Mouse (Mus musculus) hindbrain, embryonic 12.5 days (tissue): Measurements from ENCODE around the gene Clp1. TPM values are rescaled to one million over a fixed set of nuclear protein-coding genes. Genes with fewer than 3 reads are reported as not detected.
"Not testable (repeated sequence)": the region's sequence is repeated elsewhere in the genome, so short reads cannot be mapped to it uniquely, and the experiment has no call there.

Source experiments
- ATAC-seq: fragments of 200-750 bp; cut with Nextera tagmentation; 2 replicates; pipeline ENCODE4 v1.8.0; 2017; ENCODE audit warnings: moderate TSS enrichment; ENCODE audit not compliant: low FRiP score
- H3K27ac ChIP-seq: fragments of 300-500 bp; sonication (generic); 2 replicates; pipeline ENCODE4 v1.5.1; 2016; ENCODE audit warnings: mild to moderate bottlenecking
- H3K27me3 ChIP-seq: fragments of 300-500 bp; sonication (generic); 2 replicates; pipeline ENCODE4 v1.6.1; 2016; ENCODE audit warnings: mild to moderate bottlenecking
- H3K36me3 ChIP-seq: fragments of 300-500 bp; sonication (generic); 2 replicates; pipeline ENCODE4 v1.6.1; 2016; ENCODE audit warnings: mild to moderate bottlenecking
- H3K4me1 ChIP-seq: fragments of 300-500 bp; sonication (generic); 2 replicates; pipeline ENCODE4 v1.6.1; 2016
- H3K4me2 ChIP-seq: fragments of 300-500 bp; sonication (generic); replicated peaks from 2 replicates; pipeline ENCODE4 v1.6.1; 2016; ENCODE audit warnings: mild to moderate bottlenecking
- H3K4me3 ChIP-seq: fragments of 300-500 bp; sonication (generic); 2 replicates; pipeline ENCODE4 v1.5.1; 2016; ENCODE audit warnings: mild to moderate bottlenecking
- H3K9ac ChIP-seq: fragments of 300-500 bp; sonication (generic); 2 replicates; pipeline ENCODE4 v1.6.1; 2016; ENCODE audit warnings: mild to moderate bottlenecking, moderate library complexity
- H3K9me3 ChIP-seq: fragments of 300-500 bp; sonication (generic); replicated peaks from 2 replicates; pipeline ENCODE4 v1.6.1; 2016; ENCODE audit warnings: mild to moderate bottlenecking
- WGBS: fragments of 180-500 bp; shearing (Covaris S2); methylation state at CpG from one replicate; pipeline ENCODE4 v1.1.7; 2016; 5-methylcytosine and 5-hydroxymethylcytosine counted together
- polyA plus RNA-seq: library from polyadenylated mRNA; unstranded; fragments of >200 nt; fragmentation: Nextera tagmentation; extraction: Ambion mirVana; gene quantifications from 2 replicates; pipeline ENCODE4 v1.2.1, GENCODE M21; 2016

Gene Clp1
- polyA plus RNA-seq, 1 experiment from 2014 or later = 35.0 TPM

DNA sequence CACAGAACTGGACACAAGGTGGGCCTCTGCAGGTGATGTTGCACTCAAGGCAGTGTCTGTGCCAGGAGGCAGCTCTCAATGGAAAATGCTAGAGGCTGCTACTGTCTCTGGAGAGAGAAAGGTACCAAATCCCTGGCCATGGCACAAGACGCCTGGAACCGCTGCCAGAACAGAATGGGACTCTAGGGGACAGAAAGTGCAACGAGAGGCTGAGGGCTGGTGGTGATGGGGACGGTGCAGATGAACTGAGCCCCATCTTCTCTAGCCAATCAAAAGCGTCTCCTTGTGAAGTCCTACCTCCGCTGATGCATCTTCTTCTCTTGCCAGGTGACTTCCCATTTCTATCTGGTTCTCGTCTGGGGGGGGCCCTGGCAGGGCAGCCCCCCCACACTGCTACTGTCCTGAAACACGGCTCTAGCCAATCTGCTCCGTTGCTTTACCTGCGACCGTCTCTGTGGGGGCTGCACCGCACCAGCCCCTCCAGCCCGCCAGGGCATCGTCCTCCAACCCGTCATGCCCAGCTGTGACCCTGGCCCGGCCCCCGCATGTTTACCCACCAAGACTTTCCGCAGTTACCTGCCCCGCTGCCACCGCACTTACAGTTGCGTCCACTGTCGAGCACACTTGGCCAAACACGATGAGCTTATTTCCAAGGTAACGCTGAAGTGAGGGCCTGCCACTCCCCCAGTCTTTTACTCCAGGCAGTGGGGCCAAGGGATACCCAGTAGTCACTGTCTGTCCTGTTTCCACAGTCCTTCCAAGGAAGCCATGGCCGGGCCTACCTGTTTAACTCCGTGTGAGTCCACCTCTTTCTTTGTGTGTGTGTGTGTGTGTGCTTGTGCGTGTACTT is 9.4 kb upstream of the Clp1 start:
- no peaks in the 10 kb centered on the region for H3K9me3 ChIP-seq
- no peaks in the 10 kb centered on the region for H3K27me3 ChIP-seq
- peak overlapping the region; percentile 57 for H3K9ac ChIP-seq
- H3K4me2 ChIP-seq = peak overlapping the region; percentile 76
- WGBS = 6% methylated on average over 27 of the region's 27 CpGs
- H3K36me3 ChIP-seq = no peaks in the 10 kb centered on the region; the same call in 1 of the 2 replicates
- no peak for ATAC-seq
- H3K4me1 ChIP-seq = peaks cover 79% of the 10 kb centered on the region
- H3K27ac ChIP-seq = peak overlapping the region; percentile 81; the same call in 1 of the 2 replicates
- H3K4me3 ChIP-seq = peak overlapping the region; percentile 53

DNA sequence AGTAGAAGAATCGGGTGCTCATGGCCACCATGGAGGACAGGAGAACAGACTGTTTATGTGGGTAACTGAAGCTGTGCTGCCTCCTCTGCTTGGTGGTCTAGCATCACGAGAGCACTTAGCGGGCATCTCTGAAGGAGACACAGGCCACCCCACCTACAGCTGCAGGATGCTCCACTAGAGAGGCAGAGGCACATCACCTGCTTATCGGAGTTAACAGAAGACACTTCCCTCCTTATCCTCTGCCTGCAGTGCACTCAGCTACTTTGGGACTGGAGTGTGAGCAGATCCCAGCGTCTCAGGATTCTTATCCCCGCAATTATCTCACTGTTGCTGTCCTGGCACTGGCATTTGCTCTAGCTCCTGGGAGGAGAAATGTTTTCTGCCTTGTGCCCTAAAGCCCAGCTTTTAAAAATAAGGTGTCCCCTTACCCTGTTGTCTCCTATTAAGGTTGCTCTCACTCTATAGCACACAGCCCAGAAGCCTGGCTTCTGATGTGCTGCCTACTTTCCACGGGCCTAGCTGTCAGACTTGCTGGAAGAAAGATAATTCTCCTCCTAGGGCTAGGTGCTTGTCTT is 8.3 kb upstream of the Clp1 start:
- H3K4me2 ChIP-seq = peak overlapping the region; percentile 76
- no peaks in the 10 kb centered on the region; the same call in 1 of the 2 replicates for H3K36me3 ChIP-seq
- H3K27ac ChIP-seq = peak overlapping the region; percentile 87
- 15% methylated on average over 7 of the region's 7 CpGs for WGBS
- peak overlapping the region; percentile 80 for H3K9ac ChIP-seq
- H3K4me3 ChIP-seq = peak overlapping the region; percentile 53
- no peaks in the 10 kb centered on the region for H3K9me3 ChIP-seq
- ATAC-seq = no peak
- H3K4me1 ChIP-seq = peaks cover 68% of the 10 kb centered on the region
- no peaks in the 10 kb centered on the region for H3K27me3 ChIP-seq

DNA sequence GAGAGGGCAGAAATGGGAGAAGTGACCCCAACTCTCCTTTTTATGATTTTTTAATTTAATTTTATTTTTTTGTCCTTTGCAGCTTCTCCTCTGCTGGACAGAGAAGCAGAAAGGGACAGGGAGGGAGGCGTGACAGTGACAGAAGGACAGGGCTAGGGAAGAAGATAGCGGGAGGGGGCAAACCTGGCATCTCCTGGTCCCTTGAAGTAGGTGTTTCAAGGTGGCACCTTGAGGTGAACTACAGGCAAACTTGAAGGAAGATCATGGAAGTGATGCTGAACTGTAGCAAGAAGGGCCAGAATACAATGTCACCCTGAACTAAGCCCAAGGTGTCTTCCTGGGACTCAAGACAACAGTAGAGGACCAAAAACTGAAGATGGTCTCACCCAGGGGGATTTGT is 7.8 kb upstream of the Clp1 start:
- no peak for ATAC-seq
- Histone ChIP-seq H3K36me3 (no peaks in the 10 kb centered on the region), H3K4me3 (peak overlapping the region; percentile 53), H3K27me3 (no peaks in the 10 kb centered on the region), H3K27ac (peak overlapping the region; percentile 87), H3K4me1 (peaks cover 63% of the 10 kb centered on the region), H3K4me2 (peak overlapping the region; percentile 76), H3K9ac (peak overlapping the region; percentile 80), H3K9me3 (no peaks in the 10 kb centered on the region)
- 4% methylated on average over 2 of the region's 2 CpGs for WGBS

DNA sequence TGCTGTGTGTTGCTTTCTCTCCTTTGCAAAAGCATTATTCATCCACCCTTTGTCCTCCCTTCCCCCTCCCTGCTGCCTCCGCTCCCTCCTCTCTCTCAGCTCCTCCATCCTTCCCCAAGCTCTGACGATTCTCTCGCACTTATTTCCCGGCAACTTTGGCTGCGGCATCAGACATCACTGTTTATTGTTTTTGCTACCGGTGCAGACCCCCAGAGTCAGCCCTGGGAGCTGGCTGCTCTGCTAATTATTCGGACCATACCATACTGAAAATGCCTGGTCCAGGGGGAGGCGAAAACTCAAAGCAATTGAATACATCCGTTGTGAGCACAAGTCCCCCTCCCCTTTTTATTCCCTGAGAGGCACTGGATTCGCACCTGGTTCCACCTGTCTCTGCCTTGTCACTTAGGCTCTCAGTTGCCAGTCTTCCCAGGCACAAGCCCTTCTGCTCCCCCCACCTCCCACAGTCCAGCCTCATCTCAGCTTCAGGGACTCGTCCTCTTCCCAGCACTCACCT is 7.3 kb upstream of the Clp1 start:
- H3K27ac ChIP-seq = peak overlapping the region; percentile 87
- peaks cover 58% of the 10 kb centered on the region for H3K4me1 ChIP-seq

DNA sequence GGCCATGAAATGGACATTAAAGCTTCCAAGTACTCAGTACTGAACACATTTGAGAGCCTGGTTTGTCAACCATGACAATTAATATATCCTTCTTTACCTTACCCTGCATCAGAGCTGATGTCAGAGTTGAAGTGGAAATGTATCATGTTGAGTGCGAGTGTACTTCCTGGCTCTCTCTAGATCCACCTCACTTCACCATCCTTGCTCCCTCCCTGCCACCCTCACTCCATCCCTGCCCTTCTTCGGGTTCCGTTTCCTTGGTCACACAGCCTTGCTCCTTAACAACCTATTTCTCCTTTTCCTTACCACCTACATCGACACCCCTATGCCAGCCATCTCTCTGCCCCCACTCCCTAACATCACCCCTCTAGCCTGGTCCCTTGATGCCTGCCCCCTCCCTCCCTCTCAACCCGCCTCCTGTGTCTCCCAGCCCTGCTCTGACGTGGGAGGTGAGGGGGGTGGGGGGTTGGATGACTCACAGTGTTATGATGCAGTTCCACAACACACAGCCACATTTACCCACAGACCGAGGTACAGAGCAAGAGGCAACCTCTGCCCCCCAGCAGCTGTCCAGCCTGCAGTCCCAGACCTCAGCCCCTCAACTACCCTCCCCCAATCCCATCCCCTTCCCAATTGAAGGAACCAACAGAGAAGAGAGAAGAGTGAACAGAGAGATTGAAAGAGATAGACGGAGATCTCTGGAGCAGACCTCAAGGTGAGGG is 6.6 kb upstream of the Clp1 start, which contains the start of gene Ypel4:
Ypel4 (plus strand) TSS at position 480 of the 722 bp plus-strand sequence.
- Histone ChIP-seq H3K27me3 (no peaks in the 10 kb centered on the region), H3K9ac (peak within 1 kb of the TSS; percentile 80), H3K4me1 (peaks cover 51% of the 10 kb centered on the region), H3K27ac (peak within 1 kb of the TSS; percentile 87), H3K4me3 (peak within 1 kb of the TSS; percentile 53), H3K4me2 (peak within 1 kb of the TSS; percentile 76), H3K36me3 (no peaks in the 10 kb centered on the region), H3K9me3 (no peaks in the 10 kb centered on the region)
- 6% methylated on average over 7 of the region's 8 CpGs for WGBS
- ATAC-seq = peak; percentile 75

More for the DNA sequence above, 7.3 kb upstream of the Clp1 start:
- Histone ChIP-seq H3K9me3 (no peaks in the 10 kb centered on the region), H3K4me2 (peak overlapping the region; percentile 76), H3K4me3 (peak overlapping the region; percentile 53), H3K9ac (peak overlapping the region; percentile 80), H3K27me3 (no peaks in the 10 kb centered on the region), H3K36me3 (no peaks in the 10 kb centered on the region)
- WGBS = under 1% methylated on average over 11 of the region's 11 CpGs
- peak; percentile 67 for ATAC-seq

DNA sequence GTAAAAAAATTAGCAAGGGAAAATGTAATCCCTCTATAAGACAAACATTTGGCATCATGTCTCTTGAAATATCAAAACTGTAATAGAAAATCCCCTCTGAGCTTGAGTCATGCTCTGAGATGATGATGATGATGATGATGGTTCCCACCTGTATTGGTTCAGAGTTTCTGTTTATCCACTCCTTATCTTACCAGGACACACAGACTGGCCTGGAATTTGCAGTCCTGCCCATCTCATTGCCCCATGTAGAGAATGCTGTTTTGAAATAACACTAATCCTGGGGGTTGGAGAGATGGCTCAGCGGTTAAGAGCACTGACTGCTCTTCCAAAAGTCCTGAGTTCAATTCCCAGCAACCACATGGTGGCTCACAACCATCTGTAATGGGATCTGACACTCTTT is 5.2 kb upstream of the Clp1 start:
- no peaks in the 10 kb centered on the region for H3K9me3 ChIP-seq
- H3K9ac ChIP-seq = no peak overlapping the region
- H3K4me1 ChIP-seq = peaks cover 40% of the 10 kb centered on the region
- WGBS = 46% methylated on average over 1 of the region's 1 CpGs
- ATAC-seq = no peak
- no peak overlapping the region for H3K4me3 ChIP-seq
- no peaks in the 10 kb centered on the region for H3K36me3 ChIP-seq
- no peak overlapping the region for H3K4me2 ChIP-seq
- H3K27ac ChIP-seq = no peak overlapping the region
- no peaks in the 10 kb centered on the region for H3K27me3 ChIP-seq

DNA sequence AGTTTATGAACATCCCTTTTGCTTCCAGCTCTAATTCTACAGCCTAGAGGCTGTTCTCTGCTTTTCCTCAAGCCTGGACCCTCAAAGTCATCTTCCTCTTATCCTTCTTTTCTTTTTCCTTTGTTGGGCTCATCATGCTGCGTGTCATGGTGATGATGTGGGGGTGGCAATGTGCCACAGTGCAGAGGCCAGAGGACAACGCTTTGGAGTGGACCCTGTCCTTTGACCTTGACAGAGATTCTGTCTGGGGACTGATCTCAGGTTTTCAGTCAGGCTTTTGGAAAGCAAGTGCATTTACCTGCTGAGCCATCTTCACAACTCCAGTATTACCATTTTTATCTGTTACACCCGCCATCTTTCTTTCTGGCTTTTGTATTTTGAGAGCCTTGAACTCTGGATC is 4.1 kb upstream of the Clp1 start:
- no peak overlapping the region for H3K9ac ChIP-seq
- peaks cover 33% of the 10 kb centered on the region for H3K4me1 ChIP-seq
- ATAC-seq = no peak
- H3K9me3 ChIP-seq = no peaks in the 10 kb centered on the region
- no peak overlapping the region for H3K27ac ChIP-seq
- H3K4me2 ChIP-seq = no peak overlapping the region
- no peaks in the 10 kb centered on the region for H3K27me3 ChIP-seq
- WGBS = 78% methylated on average over 3 of the region's 3 CpGs
- no peak overlapping the region for H3K4me3 ChIP-seq
- H3K36me3 ChIP-seq = no peaks in the 10 kb centered on the region

DNA sequence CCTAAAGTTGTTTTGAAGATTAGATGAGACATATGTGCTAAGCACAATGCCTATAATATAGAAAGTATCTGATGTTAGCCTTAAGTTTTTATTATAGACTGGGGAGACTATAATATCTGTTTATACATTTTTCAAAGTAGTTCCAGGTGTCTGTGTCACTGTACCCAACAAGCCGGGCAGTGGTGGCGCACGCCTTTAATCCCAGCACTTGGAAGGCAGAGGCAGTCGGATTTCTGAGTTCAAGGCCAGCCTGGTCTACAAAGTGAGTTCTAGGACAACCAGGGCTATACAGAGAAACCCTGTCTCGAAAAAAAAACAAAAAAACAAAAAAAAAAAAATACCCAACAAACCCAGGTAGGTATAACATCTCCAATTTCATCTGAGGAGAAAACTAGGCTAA is 1.0 kb upstream of the Clp1 start:
- peaks cover 20% of the 10 kb centered on the region for H3K36me3 ChIP-seq
- not testable (repeated sequence) for H3K4me3 ChIP-seq, ATAC-seq, H3K27ac ChIP-seq, H3K9me3 ChIP-seq, H3K27me3 ChIP-seq, H3K4me2 ChIP-seq, H3K9ac ChIP-seq
- WGBS = 80% methylated on average over 5 of the region's 5 CpGs
- H3K4me1 ChIP-seq = peaks cover 27% of the 10 kb centered on the region

DNA sequence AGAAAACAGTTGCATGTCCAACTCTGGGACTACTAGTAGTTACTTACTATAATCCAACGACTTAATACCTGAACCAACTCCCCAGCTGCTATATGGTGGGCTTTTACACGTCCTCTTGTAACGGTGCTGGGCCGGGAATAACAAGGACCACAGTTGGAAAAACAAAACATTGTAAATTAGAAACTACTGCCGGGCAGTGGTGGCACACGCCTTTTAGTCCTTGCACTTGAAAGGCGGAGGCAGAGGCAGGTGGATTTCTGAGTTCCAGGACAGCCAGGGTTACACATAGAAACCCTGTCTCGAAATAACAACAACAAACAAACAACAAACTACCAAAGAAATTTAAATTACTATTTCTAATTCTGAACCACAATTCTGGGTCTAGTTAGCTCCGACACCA is 434 bp downstream of the Clp1 start:
- Histone ChIP-seq H3K36me3 (peaks cover 23% of the 10 kb centered on the region), H3K9ac (peak overlapping the region; percentile 75), H3K27me3 (no peaks in the 10 kb centered on the region), H3K4me2 (peak overlapping the region; percentile 94), H3K27ac (0 out of 2 replicates have a peak overlapping the region, but pooled peaks have one; percentile 30), H3K4me3 (peak overlapping the region; percentile 61), H3K4me1 (peaks cover 26% of the 10 kb centered on the region), H3K9me3 (no peaks in the 10 kb centered on the region)
- peak; percentile 2 for ATAC-seq
- WGBS = 5% methylated on average over 9 of the region's 9 CpGs

DNA sequence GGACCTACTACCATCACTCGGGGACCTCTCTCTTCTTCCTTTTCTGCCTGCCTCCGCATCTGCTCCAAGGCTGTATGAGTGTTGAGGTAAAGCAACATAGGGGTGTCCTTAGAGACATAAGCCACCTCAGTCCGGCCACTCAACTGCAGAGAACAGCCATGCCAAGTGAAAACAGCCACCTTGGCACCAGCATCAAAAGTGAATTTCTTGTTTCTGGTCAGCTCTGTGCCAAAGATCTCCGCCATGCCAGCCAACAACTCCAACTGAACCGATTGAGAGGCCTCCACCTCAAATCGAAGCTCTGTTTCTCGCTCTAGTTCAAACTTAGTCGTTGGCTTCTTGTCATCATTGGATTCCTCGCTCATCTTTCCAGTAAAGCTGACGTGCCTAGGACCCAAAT is 1.4 kb downstream of the Clp1 start:
- Histone ChIP-seq H3K4me1 (peaks cover 26% of the 10 kb centered on the region), H3K36me3 (peaks cover 28% of the 10 kb centered on the region), H3K9ac (no peak overlapping the region; the same call in 1 of the 2 replicates), H3K4me2 (peak overlapping the region; percentile 94; the same call in 1 of the 2 replicates), H3K27ac (no peak overlapping the region), H3K27me3 (no peaks in the 10 kb centered on the region), H3K4me3 (no peak overlapping the region), H3K9me3 (no peaks in the 10 kb centered on the region)
- ATAC-seq = no peak
- 94% methylated on average over 10 of the region's 10 CpGs for WGBS

DNA sequence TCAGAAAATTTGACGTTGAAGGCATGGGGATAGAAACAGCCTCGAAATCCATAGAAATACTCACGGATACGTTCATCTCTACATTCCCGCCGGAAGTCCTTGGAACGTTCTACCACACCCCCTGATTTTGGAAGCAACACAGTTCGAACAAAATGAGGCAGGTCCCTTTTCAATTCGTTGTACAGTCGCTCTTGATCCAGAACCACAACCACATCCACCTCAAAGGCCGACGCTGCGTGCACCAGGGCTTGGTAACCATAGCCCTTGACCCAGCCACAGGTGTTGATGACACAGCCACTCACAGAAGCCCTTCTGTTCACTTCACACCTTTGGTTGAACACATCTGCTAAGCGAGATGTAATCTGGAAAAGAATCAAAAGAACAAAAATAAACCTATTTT is 3.3 kb downstream of the Clp1 start:
- no peaks in the 10 kb centered on the region for H3K9me3 ChIP-seq
- peaks cover 28% of the 10 kb centered on the region for H3K36me3 ChIP-seq
- no peak overlapping the region for H3K9ac ChIP-seq
- no peak for ATAC-seq
- H3K27ac ChIP-seq = no peak overlapping the region
- WGBS = 96% methylated on average over 14 of the region's 14 CpGs
- H3K4me1 ChIP-seq = peaks cover 26% of the 10 kb centered on the region
- no peak overlapping the region for H3K4me3 ChIP-seq
- H3K27me3 ChIP-seq = no peaks in the 10 kb centered on the region
- no peak overlapping the region for H3K4me2 ChIP-seq

DNA sequence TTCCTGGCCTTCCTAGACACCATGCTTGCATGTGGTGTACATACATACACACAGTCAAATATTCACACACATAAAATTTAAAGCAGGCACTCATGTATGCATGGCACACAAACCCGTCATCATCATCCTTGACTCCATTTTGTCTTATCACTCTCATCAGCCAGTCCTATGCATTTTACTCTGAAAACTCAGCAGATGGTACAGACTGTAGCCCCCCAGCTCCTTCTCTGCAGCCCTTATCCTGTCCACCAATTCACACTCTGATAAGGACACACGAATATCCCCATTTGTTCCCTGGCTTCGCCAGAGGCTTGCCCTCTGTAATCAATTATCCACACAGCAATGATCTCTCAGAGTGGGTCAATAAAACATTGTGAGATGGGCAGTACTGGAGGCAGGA is 6.0 kb downstream of the Clp1 start:
- no peak overlapping the region for H3K4me2 ChIP-seq
- no peaks in the 10 kb centered on the region for H3K27me3 ChIP-seq
- H3K9ac ChIP-seq = no peak overlapping the region
- H3K4me1 ChIP-seq = peaks cover 20% of the 10 kb centered on the region
- H3K9me3 ChIP-seq = no peaks in the 10 kb centered on the region
- H3K36me3 ChIP-seq = peaks cover 28% of the 10 kb centered on the region
- H3K27ac ChIP-seq = no peak overlapping the region
- H3K4me3 ChIP-seq = no peak overlapping the region
- ATAC-seq = no peak
- WGBS = 81% methylated on average over 3 of the region's 3 CpGs
